Mouse (Mus musculus): ENCODE measurements around the gene Dis3l2. TPM values are rescaled to one million over a fixed set of nuclear protein-coding genes. Genes with fewer than 3 reads are reported as not detected.

Gene Dis3l2
- polyA plus RNA-seq, 1 experiment: 6.6 TPM

- Histone ChIP-seq H3K27me3 (ENCODE audit: control insufficient read depth, insufficient read depth, insufficient read length) (no peaks in the 10 kb centered on the region), H3K36me3 (ENCODE audit: control insufficient read depth, insufficient read depth) (peaks cover 6% of the 10 kb centered on the region), H3K4me3 (ENCODE audit: insufficient read depth, poor library complexity, severe bottlenecking) (no peak overlapping the region), H3K79me3 (ENCODE audit: low read depth) (no peaks in the 10 kb centered on the region), H3ac (ENCODE audit: control insufficient read depth, insufficient read length, low read depth) (no peak overlapping the region), H3K79me2 (ENCODE audit: control insufficient read depth, insufficient read depth) (no peaks in the 10 kb centered on the region)
- TF ChIP-seq CTCF (IDR thresholded peaks at IDR 0.05; ENCODE audit: control insufficient read depth, insufficient read depth, insufficient read length) (no peak), MAX (IDR thresholded peaks at IDR 0.05) (no peak), FOSL1 (IDR thresholded peaks at IDR 0.05; ENCODE audit: insufficient read depth, low read length, poor library complexity, severe bottlenecking) (no peak), MYOD1 (IDR thresholded peaks at IDR 0.05; ENCODE audit: control insufficient read depth, insufficient read length, low read depth) (peak; percentile 16), CEBPB (IDR thresholded peaks at IDR 0.05; ENCODE audit: low read depth) (no peak), USF1 (IDR thresholded peaks at IDR 0.05; ENCODE audit: low read depth) (no peak)
Measured at GRCm38 (mm10) chr1:86758091-86758490, 54.5 kb downstream of the Dis3l2 start.

GRCm38 (mm10) chr1:86762161-86762560, 58.6 kb downstream of the Dis3l2 start:
- Histone ChIP-seq H3K36me3 (ENCODE audit: control insufficient read depth, insufficient read depth) (peaks cover 6% of the 10 kb centered on the region), H3K27me3 (ENCODE audit: control insufficient read depth, insufficient read depth, insufficient read length) (no peaks in the 10 kb centered on the region), H3K79me2 (ENCODE audit: control insufficient read depth, insufficient read depth) (no peaks in the 10 kb centered on the region), H3ac (ENCODE audit: control insufficient read depth, insufficient read length, low read depth) (no peak overlapping the region), H3K4me3 (ENCODE audit: insufficient read depth, poor library complexity, severe bottlenecking) (no peak overlapping the region), H3K79me3 (ENCODE audit: low read depth) (no peaks in the 10 kb centered on the region)
- TF ChIP-seq CTCF (IDR thresholded peaks at IDR 0.05; ENCODE audit: control insufficient read depth, insufficient read depth, insufficient read length) (no peak), CEBPB (IDR thresholded peaks at IDR 0.05; ENCODE audit: low read depth) (no peak), MYOG (IDR thresholded peaks at IDR 0.05; ENCODE audit: control insufficient read depth, extremely low read depth, insufficient read length) (no peak), USF1 (IDR thresholded peaks at IDR 0.05; ENCODE audit: low read depth) (no peak), MYOD1 (IDR thresholded peaks at IDR 0.05; ENCODE audit: control insufficient read depth, insufficient read length, low read depth) (no peak), MAX (IDR thresholded peaks at IDR 0.05) (no peak), FOSL1 (IDR thresholded peaks at IDR 0.05; ENCODE audit: insufficient read depth, low read length, poor library complexity, severe bottlenecking) (no peak)

- Histone ChIP-seq H3ac (ENCODE audit: control insufficient read depth, insufficient read length, low read depth) (no peak overlapping the region), H3K27me3 (ENCODE audit: control insufficient read depth, insufficient read depth, insufficient read length) (no peaks in the 10 kb centered on the region), H3K4me3 (ENCODE audit: insufficient read depth, poor library complexity, severe bottlenecking) (no peak overlapping the region), H3K79me2 (ENCODE audit: control insufficient read depth, insufficient read depth) (no peaks in the 10 kb centered on the region), H3K36me3 (ENCODE audit: control insufficient read depth, insufficient read depth) (no peaks in the 10 kb centered on the region), H3K79me3 (ENCODE audit: low read depth) (no peaks in the 10 kb centered on the region)
- TF ChIP-seq MYOG (IDR thresholded peaks at IDR 0.05; ENCODE audit: control insufficient read depth, extremely low read depth, insufficient read length) (no peak), MYOD1 (IDR thresholded peaks at IDR 0.05; ENCODE audit: control insufficient read depth, insufficient read length, low read depth) (no peak), CTCF (IDR thresholded peaks at IDR 0.05; ENCODE audit: control insufficient read depth, insufficient read depth, insufficient read length) (no peak), MAX (IDR thresholded peaks at IDR 0.05) (no peak), FOSL1 (IDR thresholded peaks at IDR 0.05; ENCODE audit: insufficient read depth, low read length, poor library complexity, severe bottlenecking) (no peak), USF1 (IDR thresholded peaks at IDR 0.05; ENCODE audit: low read depth) (no peak), CEBPB (IDR thresholded peaks at IDR 0.05; ENCODE audit: low read depth) (no peak)
Measured at GRCm38 (mm10) chr1:86801241-86801640, 97.6 kb downstream of the Dis3l2 start.

- H3K79me3 ChIP-seq (ENCODE audit: low read depth): no peaks in the 10 kb centered on the region
- no peaks in the 10 kb centered on the region for H3K27me3 ChIP-seq (ENCODE audit: control insufficient read depth, insufficient read depth, insufficient read length)
- H3K36me3 ChIP-seq (ENCODE audit: control insufficient read depth, insufficient read depth): peaks cover 3% of the 10 kb centered on the region
- no peaks in the 10 kb centered on the region for H3K79me2 ChIP-seq (ENCODE audit: control insufficient read depth, insufficient read depth)
- H3ac ChIP-seq (ENCODE audit: control insufficient read depth, insufficient read length, low read depth): no peak overlapping the region
- TF ChIP-seq MYOD1 (IDR thresholded peaks at IDR 0.05; ENCODE audit: control insufficient read depth, insufficient read length, low read depth) (no peak), FOSL1 (IDR thresholded peaks at IDR 0.05; ENCODE audit: insufficient read depth, low read length, poor library complexity, severe bottlenecking) (no peak)
- H3K4me3 ChIP-seq (ENCODE audit: insufficient read depth, poor library complexity, severe bottlenecking): no peak overlapping the region
Measured at GRCm38 (mm10) chr1:86811756-86812155, 108.1 kb downstream of the Dis3l2 start.

- H3ac ChIP-seq (ENCODE audit: control insufficient read depth, insufficient read length, low read depth): no peak overlapping the region
- TF ChIP-seq CTCF (IDR thresholded peaks at IDR 0.05; ENCODE audit: control insufficient read depth, insufficient read depth, insufficient read length) (no peak), USF1 (IDR thresholded peaks at IDR 0.05; ENCODE audit: low read depth) (no peak), MYOD1 (IDR thresholded peaks at IDR 0.05; ENCODE audit: control insufficient read depth, insufficient read length, low read depth) (no peak), MYOG (IDR thresholded peaks at IDR 0.05; ENCODE audit: control insufficient read depth, extremely low read depth, insufficient read length) (no peak), CEBPB (IDR thresholded peaks at IDR 0.05; ENCODE audit: low read depth) (no peak), FOSL1 (IDR thresholded peaks at IDR 0.05; ENCODE audit: insufficient read depth, low read length, poor library complexity, severe bottlenecking) (no peak), MAX (IDR thresholded peaks at IDR 0.05) (no peak)
- no peaks in the 10 kb centered on the region for H3K27me3 ChIP-seq (ENCODE audit: control insufficient read depth, insufficient read depth, insufficient read length)
- H3K36me3 ChIP-seq (ENCODE audit: control insufficient read depth, insufficient read depth): no peaks in the 10 kb centered on the region
- H3K4me3 ChIP-seq (ENCODE audit: insufficient read depth, poor library complexity, severe bottlenecking): no peak overlapping the region
- H3K79me2 ChIP-seq (ENCODE audit: control insufficient read depth, insufficient read depth): no peaks in the 10 kb centered on the region
- no peaks in the 10 kb centered on the region for H3K79me3 ChIP-seq (ENCODE audit: low read depth)
Measured at GRCm38 (mm10) chr1:86822266-86822665, 118.7 kb downstream of the Dis3l2 start.

- H3K79me3 ChIP-seq (ENCODE audit: low read depth): no peaks in the 10 kb centered on the region
- no peak overlapping the region for H3K4me3 ChIP-seq (ENCODE audit: insufficient read depth, poor library complexity, severe bottlenecking)
- no peak overlapping the region for H3ac ChIP-seq (ENCODE audit: control insufficient read depth, insufficient read length, low read depth)
- TF ChIP-seq MAX (IDR thresholded peaks at IDR 0.05): no peak
- no peak for TF ChIP-seq USF1 (IDR thresholded peaks at IDR 0.05; ENCODE audit: low read depth)
- no peak for TF ChIP-seq FOSL1 (IDR thresholded peaks at IDR 0.05; ENCODE audit: insufficient read depth, low read length, poor library complexity, severe bottlenecking)
- TF ChIP-seq CTCF (IDR thresholded peaks at IDR 0.05; ENCODE audit: control insufficient read depth, insufficient read depth, insufficient read length): no peak
- no peak for TF ChIP-seq MYOD1 (IDR thresholded peaks at IDR 0.05; ENCODE audit: control insufficient read depth, insufficient read length, low read depth)
- TF ChIP-seq MYOG (IDR thresholded peaks at IDR 0.05; ENCODE audit: control insufficient read depth, extremely low read depth, insufficient read length): no peak
- no peak for TF ChIP-seq CEBPB (IDR thresholded peaks at IDR 0.05; ENCODE audit: low read depth)
- no peaks in the 10 kb centered on the region for H3K27me3 ChIP-seq (ENCODE audit: control insufficient read depth, insufficient read depth, insufficient read length)
- H3K79me2 ChIP-seq (ENCODE audit: control insufficient read depth, insufficient read depth): no peaks in the 10 kb centered on the region
- no peaks in the 10 kb centered on the region for H3K36me3 ChIP-seq (ENCODE audit: control insufficient read depth, insufficient read depth)
Measured at GRCm38 (mm10) chr1:86834351-86834987, 130.9 kb downstream of the Dis3l2 start.
